Mouse (Mus musculus) forebrain, embryonic 16.5 days (tissue): ENCODE measurements around the gene Tgfa. TPM values are rescaled to one million over a fixed set of nuclear protein-coding genes. Genes with fewer than 3 reads are reported as not detected.

Source experiments
- ATAC-seq: fragments of 200-750 bp; cut with Nextera tagmentation; 2 replicates; pipeline ENCODE4 v1.8.0; 2017; ENCODE audit warnings: mild to moderate bottlenecking, moderate library complexity
- H3K27ac ChIP-seq: fragments of 300-500 bp; sonication (generic); 2 replicates; pipeline ENCODE4 v1.5.1; 2014; ENCODE audit warnings: low read length, control low read depth
- H3K27me3 ChIP-seq: fragments of 300-500 bp; sonication (generic); replicated peaks from 2 replicates; pipeline ENCODE4 v1.6.1; 2014; ENCODE audit warnings: low read length; ENCODE audit not compliant: control insufficient read depth, insufficient read depth
- H3K36me3 ChIP-seq: fragments of 300-500 bp; sonication (generic); 2 replicates; pipeline ENCODE4 v1.6.1; 2014; ENCODE audit not compliant: control insufficient read depth, insufficient read depth
- H3K4me1 ChIP-seq: fragments of 300-500 bp; sonication (generic); replicated peaks from 2 replicates; pipeline ENCODE4 v1.6.1; 2014; ENCODE audit warnings: low read length; ENCODE audit not compliant: control insufficient read depth, insufficient read depth
- H3K4me2 ChIP-seq: fragments of 300-500 bp; sonication (generic); 2 replicates; pipeline ENCODE4 v1.6.1; 2014; ENCODE audit warnings: mild to moderate bottlenecking, low read length, control low read depth
- H3K4me3 ChIP-seq: fragments of 300-500 bp; sonication (generic); replicated peaks from 2 replicates; pipeline ENCODE4 v1.5.1; 2014; ENCODE audit warnings: mild to moderate bottlenecking, low read length, control low read depth
- H3K9ac ChIP-seq: fragments of 300-500 bp; sonication (generic); replicated peaks from 2 replicates; pipeline ENCODE4 v1.6.1; 2014; ENCODE audit warnings: low read depth, low read length, control low read depth
- H3K9me3 ChIP-seq: fragments of 300-500 bp; sonication (generic); 2 replicates; pipeline ENCODE4 v1.6.1; 2016; ENCODE audit warnings: low read length; ENCODE audit not compliant: control insufficient read depth
- WGBS: fragments of 180-500 bp; shearing (Covaris S2); extraction: QIAGEN DNeasy Blood & Tissue Kit; methylation state at CpG from one replicate; pipeline ENCODE4 v1.1.7; 2014; 5-methylcytosine and 5-hydroxymethylcytosine counted together
- polyA plus RNA-seq: library from polyadenylated mRNA; unstranded; fragments of >200 nt; fragmentation: Nextera tagmentation; extraction: Ambion mirVana; gene quantifications from 2 replicates; pipeline ENCODE4 v1.2.1, GENCODE M21; 2015

Gene Tgfa
- 14.6 and 19.7 TPM in 2 replicates for polyA plus RNA-seq

GRCm38 (mm10) chr6:86194941-86195932 lies at the start of gene Tgfa:
Gene Tgfa (plus strand): TSS chr6:86195223.
- ATAC-seq = peak; percentile 71
- Histone ChIP-seq H3K27me3 (peaks cover 5% of the 10 kb centered on the region), H3K4me1 (peaks cover 19% of the 10 kb centered on the region), H3K27ac (peak within 1 kb of the TSS; percentile 15; the same call in 1 of the 2 replicates), H3K9ac (peak within 1 kb of the TSS; percentile 80), H3K9me3 (no peaks in the 10 kb centered on the region), H3K4me3 (peak within 1 kb of the TSS; percentile 75), H3K36me3 (no peaks in the 10 kb centered on the region), H3K4me2 (peak within 1 kb of the TSS; percentile 91)
- under 1% methylated on average over 85 of the region's 97 CpGs for WGBS

GRCm38 (mm10) chr6:86148518-86148917 lies 46.5 kb upstream of the Tgfa start:
- 79% methylated on average over 4 of the region's 4 CpGs for WGBS

GRCm38 (mm10) chr6:86149001-86149400 lies 46.0 kb upstream of the Tgfa start:
- Histone ChIP-seq H3K9ac (no peak overlapping the region), H3K4me3 (no peak overlapping the region), H3K4me1 (no peaks in the 10 kb centered on the region), H3K27me3 (no peaks in the 10 kb centered on the region), H3K4me2 (no peak overlapping the region), H3K27ac (no peak overlapping the region), H3K9me3 (no peaks in the 10 kb centered on the region), H3K36me3 (no peaks in the 10 kb centered on the region)
- ATAC-seq = no peak
- 58% methylated on average over 4 of the region's 4 CpGs for WGBS

More at GRCm38 (mm10) chr6:86148518-86148917, 46.5 kb upstream of the Tgfa start:
- no peak overlapping the region for H3K9ac ChIP-seq
- no peaks in the 10 kb centered on the region for H3K9me3 ChIP-seq
- H3K4me2 ChIP-seq = no peak overlapping the region
- no peak overlapping the region for H3K27ac ChIP-seq
- H3K36me3 ChIP-seq = no peaks in the 10 kb centered on the region
- H3K4me3 ChIP-seq = no peak overlapping the region
- H3K4me1 ChIP-seq = no peaks in the 10 kb centered on the region
- no peak for ATAC-seq
- no peaks in the 10 kb centered on the region for H3K27me3 ChIP-seq

GRCm38 (mm10) chr6:86152676-86153075 lies 42.3 kb upstream of the Tgfa start:
- no peak overlapping the region for H3K9ac ChIP-seq
- H3K27me3 ChIP-seq = no peaks in the 10 kb centered on the region
- WGBS = 95% methylated on average over 7 of the region's 7 CpGs
- no peaks in the 10 kb centered on the region for H3K36me3 ChIP-seq
- H3K4me1 ChIP-seq = peaks cover 5% of the 10 kb centered on the region
- H3K4me3 ChIP-seq = no peak overlapping the region
- H3K4me2 ChIP-seq = no peak overlapping the region
- no peak for ATAC-seq
- H3K9me3 ChIP-seq = no peaks in the 10 kb centered on the region
- H3K27ac ChIP-seq = no peak overlapping the region

- WGBS = 75% methylated on average over 8 of the region's 8 CpGs
These were observed 41.5 kb upstream of the Tgfa start for GRCm38 (mm10) chr6:86153436-86153990.

GRCm38 (mm10) chr6:86154006-86154405 lies 41.0 kb upstream of the Tgfa start:
- ATAC-seq = no peak
- Histone ChIP-seq H3K4me2 (no peak overlapping the region), H3K36me3 (no peaks in the 10 kb centered on the region), H3K4me3 (no peak overlapping the region), H3K4me1 (peaks cover 5% of the 10 kb centered on the region), H3K27ac (no peak overlapping the region), H3K27me3 (no peaks in the 10 kb centered on the region), H3K9me3 (no peaks in the 10 kb centered on the region), H3K9ac (no peak overlapping the region)
- 85% methylated on average over 5 of the region's 5 CpGs for WGBS

More at GRCm38 (mm10) chr6:86153436-86153990, 41.5 kb upstream of the Tgfa start:
- no peak for ATAC-seq
- Histone ChIP-seq H3K36me3 (no peaks in the 10 kb centered on the region), H3K4me1 (peaks cover 5% of the 10 kb centered on the region), H3K9ac (no peak overlapping the region), H3K4me2 (no peak overlapping the region), H3K27me3 (no peaks in the 10 kb centered on the region), H3K9me3 (no peaks in the 10 kb centered on the region), H3K27ac (no peak overlapping the region), H3K4me3 (no peak overlapping the region)

- no peaks in the 10 kb centered on the region for H3K9me3 ChIP-seq
- H3K9ac ChIP-seq = no peak overlapping the region
- H3K4me1 ChIP-seq = peaks cover 5% of the 10 kb centered on the region
- H3K27ac ChIP-seq = no peak overlapping the region
- 85% methylated on average over 2 of the region's 2 CpGs for WGBS
- ATAC-seq = no peak
- no peak overlapping the region for H3K4me3 ChIP-seq
- no peaks in the 10 kb centered on the region for H3K36me3 ChIP-seq
- no peaks in the 10 kb centered on the region for H3K27me3 ChIP-seq
- no peak overlapping the region for H3K4me2 ChIP-seq
These were observed 40.5 kb upstream of the Tgfa start for GRCm38 (mm10) chr6:86154481-86154880.

GRCm38 (mm10) chr6:86157253-86158234 lies 37.5 kb upstream of the Tgfa start:
- Histone ChIP-seq H3K4me1 (peaks cover 5% of the 10 kb centered on the region), H3K36me3 (no peaks in the 10 kb centered on the region), H3K4me3 (no peak overlapping the region), H3K27ac (no peak overlapping the region), H3K27me3 (no peaks in the 10 kb centered on the region), H3K4me2 (no peak overlapping the region), H3K9ac (no peak overlapping the region), H3K9me3 (no peaks in the 10 kb centered on the region)
- ATAC-seq = no peak; the same call in 1 of the 2 replicates
- WGBS = 52% methylated on average over 17 of the region's 17 CpGs
